Mouse (Mus musculus) c-Kit-positive CD71-negative TER-119-negative erythroid progenitor cells, embryonic 14.5 days (primary cell): ENCODE measurements around the gene Nudt15.

ENCODE experiments used
- DNase-seq: peaks from one replicate; pipeline ENCODE4 v3.0.0-alpha.2; 2013; ENCODE audit warnings: low read depth

Nudt15 gene

DNA sequence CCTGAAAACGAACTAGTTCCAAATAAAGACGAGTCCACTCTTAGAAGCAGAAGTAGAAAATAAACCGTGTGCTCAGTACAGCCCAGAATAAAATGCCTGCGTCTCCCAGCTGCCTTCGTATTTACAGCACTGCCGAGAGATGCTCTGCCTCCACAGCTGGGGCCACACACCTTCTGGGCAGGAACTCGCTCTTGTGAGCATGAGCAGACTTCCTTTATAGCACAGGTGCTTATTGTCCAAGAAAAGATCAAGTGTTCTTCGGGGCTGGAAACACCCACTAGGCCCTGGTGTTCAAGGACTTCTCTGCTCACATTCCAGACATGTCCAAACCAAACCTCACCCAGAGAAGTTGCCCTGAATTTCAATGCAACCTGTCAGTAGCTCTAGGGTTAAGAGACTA lies 77.4 kb downstream of the Nudt15 start:
- DNase-seq, result no peak

DNA sequence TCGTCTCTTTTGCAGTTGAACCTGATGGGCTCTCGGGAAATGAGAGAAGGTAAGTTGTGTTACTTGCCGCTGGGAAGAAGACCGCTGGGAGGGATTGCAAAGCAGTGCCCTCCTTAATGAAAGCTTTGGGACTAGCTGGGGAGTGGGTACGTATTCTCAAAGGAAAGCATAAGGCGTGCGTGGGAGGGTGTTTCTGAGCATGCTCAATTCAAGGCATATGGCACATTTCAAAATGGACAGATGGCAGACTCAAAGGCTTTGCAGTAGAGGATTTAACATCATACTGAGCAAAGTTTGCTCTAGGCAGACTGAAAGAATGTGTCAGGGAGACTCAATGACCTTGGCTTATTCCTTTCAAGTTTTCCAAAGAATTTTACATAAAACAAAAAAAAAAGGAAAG lies 78.5 kb downstream of the Nudt15 start:
- no peak for DNase-seq
